Mouse (Mus musculus): Measurements from ENCODE around the gene Mpp1. TPM values are rescaled to one million over a fixed set of nuclear protein-coding genes. Genes with fewer than 3 reads are reported as not detected.
A peak's percentile ranks its signal among the peaks of the same experiment; 100 is the strongest.

The Mpp1 gene
- polyA plus RNA-seq, 1 experiment from 2014 or later: 30.5 TPM

- Histone ChIP-seq H3K4me1 (ENCODE audit: control insufficient read depth, insufficient read depth, low read depth, low read length) (peaks cover 4% of the 10 kb centered on the region; the same call in 1 of the 2 replicates), H3K4me2 (ENCODE audit: low read length) (peak within 1 kb of the TSS; percentile 55), H3K4me3 (ENCODE audit: low read length) (peak within 1 kb of the TSS; percentile 58), H3K27me3 (replicated peaks; ENCODE audit: control insufficient read depth, insufficient read depth, low read length) (no peaks in the 10 kb centered on the region), H3K9me3 (ENCODE audit: control insufficient read depth, low read length) (no peaks in the 10 kb centered on the region), H3K36me3 (ENCODE audit: control insufficient read depth, insufficient read depth, low read length) (no peaks in the 10 kb centered on the region), H3K9ac (ENCODE audit: low read depth, low read length) (peak within 1 kb of the TSS; percentile 61), H3K27ac (ENCODE audit: low read depth, low read length) (peak within 1 kb of the TSS; percentile 67)
- 17% methylated on average over 29 of the region's 29 CpGs for WGBS
- ATAC-seq: peak; percentile 100
These were observed 35.2 kb downstream of the Mpp1 start, which contains the start of gene Dkc1 for GRCm38 (mm10) chrX:75095369-75096162. Gene Dkc1 (plus strand): TSS chrX:75095854.

- Histone ChIP-seq H3K36me3 (ENCODE audit: control insufficient read depth, insufficient read depth, low read length) (no peaks in the 10 kb centered on the region), H3K27me3 (replicated peaks; ENCODE audit: control insufficient read depth, insufficient read depth, low read length) (no peaks in the 10 kb centered on the region), H3K9me3 (ENCODE audit: control insufficient read depth, low read length) (no peaks in the 10 kb centered on the region), H3K4me3 (ENCODE audit: low read length) (no peak overlapping the region), H3K27ac (ENCODE audit: low read depth, low read length) (no peak overlapping the region), H3K4me1 (ENCODE audit: control insufficient read depth, insufficient read depth, low read depth, low read length) (no peaks in the 10 kb centered on the region), H3K9ac (ENCODE audit: low read depth, low read length) (no peak overlapping the region), H3K4me2 (ENCODE audit: low read length) (no peak overlapping the region; the same call in 1 of the 2 replicates)
- ATAC-seq: peak; percentile 49
- 4% methylated on average over 1 of the region's 1 CpGs for WGBS
These were observed 45.2 kb downstream of the Mpp1 start for GRCm38 (mm10) chrX:75085654-75086053.

GRCm38 (mm10) chrX:75084774-75085508 lies 45.9 kb downstream of the Mpp1 start, which contains the start of gene Gab3:
Gene Gab3 (minus strand): TSS chrX:75085458.
- WGBS: 6% methylated on average over 11 of the region's 17 CpGs
- H3K27ac ChIP-seq (ENCODE audit: low read depth, low read length): peak within 1 kb of the TSS; percentile 44
- peak; percentile 97 for ATAC-seq
- H3K9ac ChIP-seq (ENCODE audit: low read depth, low read length): peak within 1 kb of the TSS; percentile 67
- no peaks in the 10 kb centered on the region for H3K9me3 ChIP-seq (ENCODE audit: control insufficient read depth, low read length)
- H3K4me2 ChIP-seq (ENCODE audit: low read length): peak within 1 kb of the TSS; percentile 59
- peak within 1 kb of the TSS; percentile 54 for H3K4me3 ChIP-seq (ENCODE audit: low read length)
- H3K36me3 ChIP-seq (ENCODE audit: control insufficient read depth, insufficient read depth, low read length): no peaks in the 10 kb centered on the region
- H3K27me3 ChIP-seq (replicated peaks; ENCODE audit: control insufficient read depth, insufficient read depth, low read length): no peaks in the 10 kb centered on the region
- H3K4me1 ChIP-seq (ENCODE audit: control insufficient read depth, insufficient read depth, low read depth, low read length): no peaks in the 10 kb centered on the region

GRCm38 (mm10) chrX:75083982-75084773 lies 46.6 kb downstream of the Mpp1 start:
- Histone ChIP-seq H3K27ac (ENCODE audit: low read depth, low read length) (peak overlapping the region; percentile 44), H3K9me3 (ENCODE audit: control insufficient read depth, low read length) (no peaks in the 10 kb centered on the region), H3K4me3 (ENCODE audit: low read length) (peak overlapping the region; percentile 54), H3K4me1 (ENCODE audit: control insufficient read depth, insufficient read depth, low read depth, low read length) (no peaks in the 10 kb centered on the region), H3K36me3 (ENCODE audit: control insufficient read depth, insufficient read depth, low read length) (no peaks in the 10 kb centered on the region), H3K9ac (ENCODE audit: low read depth, low read length) (peak overlapping the region; percentile 67), H3K27me3 (replicated peaks; ENCODE audit: control insufficient read depth, insufficient read depth, low read length) (no peaks in the 10 kb centered on the region), H3K4me2 (ENCODE audit: low read length) (peak overlapping the region; percentile 59)
- peak; percentile 93 for ATAC-seq
- 21% methylated on average over 26 of the region's 26 CpGs for WGBS

- Histone ChIP-seq H3K4me1 (ENCODE audit: control insufficient read depth, insufficient read depth, low read depth, low read length) (no peaks in the 10 kb centered on the region), H3K4me3 (ENCODE audit: low read length) (no peak overlapping the region), H3K9me3 (ENCODE audit: control insufficient read depth, low read length) (no peaks in the 10 kb centered on the region), H3K36me3 (ENCODE audit: control insufficient read depth, insufficient read depth, low read length) (no peaks in the 10 kb centered on the region), H3K9ac (ENCODE audit: low read depth, low read length) (no peak overlapping the region), H3K4me2 (ENCODE audit: low read length) (no peak overlapping the region), H3K27ac (ENCODE audit: low read depth, low read length) (no peak overlapping the region), H3K27me3 (replicated peaks; ENCODE audit: control insufficient read depth, insufficient read depth, low read length) (no peaks in the 10 kb centered on the region)
- 50% methylated on average over 2 of the region's 2 CpGs for WGBS
- ATAC-seq: no peak
These were observed 48.5 kb downstream of the Mpp1 start for GRCm38 (mm10) chrX:75082351-75082750.

Other genes starting within 250 kb of the Mpp1 start
- 3.0 and 3.1 TPM in 2 replicates for gene Gab3, start 45.6 kb downstream of the Mpp1 start, polyA plus RNA-seq (2015; fragmentation: Nextera tagmentation; extraction: Ambion mirVana)
- 49.2 and 49.9 TPM in 2 replicates for gene Dkc1, start 35.2 kb downstream of the Mpp1 start, polyA plus RNA-seq (2015; fragmentation: Nextera tagmentation; extraction: Ambion mirVana)
- not detected in 2 replicates for gene Smim9, start 32.8 kb upstream of the Mpp1 start, polyA plus RNA-seq (2015; fragmentation: Nextera tagmentation; extraction: Ambion mirVana)

Measured in hindbrain, embryonic 16.5 days (tissue).